Mouse (Mus musculus) heart, adult 2 months (tissue): ENCODE data around the gene Fxn.

Source experiments
- CTCF ChIP-seq: fragments of 200-600 bp; IDR thresholded peaks from 2 replicates; pipeline ENCODE4 v1.8.1; 2022; ENCODE audit warnings: antibody characterized with exemption, mild to moderate bottlenecking, moderate library complexity
- POLR2A ChIP-seq: fragments of 200-500 bp; IDR thresholded peaks from 2 replicates; pipeline ENCODE4 v1.6.1; 2011; ENCODE audit warnings: mild to moderate bottlenecking, low read depth, low read length, control low read depth; ENCODE audit not compliant: insufficient read depth

DNA sequence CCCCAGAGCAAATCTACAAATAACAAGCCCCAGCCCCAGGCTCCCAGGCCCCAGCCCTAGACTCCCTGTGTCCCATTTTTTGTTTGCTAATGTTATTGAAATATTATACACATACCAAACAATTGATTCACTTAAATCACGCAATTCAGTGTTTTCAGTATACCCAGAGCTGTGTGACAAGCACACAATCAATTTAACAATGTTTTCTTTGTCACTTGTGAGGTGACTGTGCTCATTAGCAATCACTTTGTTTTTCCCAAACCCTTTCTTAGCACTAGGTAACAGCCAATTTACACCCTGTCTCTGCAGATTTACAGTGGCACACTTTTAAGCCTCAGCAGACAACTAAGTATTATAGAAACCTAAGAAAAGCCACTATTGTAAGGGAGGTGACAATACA is 46.6 kb upstream of the Fxn start:
- no peak for TF ChIP-seq CTCF
- TF ChIP-seq POLR2A: no peak
